Mouse (Mus musculus): ENCODE measurements at regions not wholly inside any gene's neighbourhood (a gene's known extent, or its start where the extent isn't known, plus 50 kb on each side); places are given as distances from the start of the nearest gene placed in this dataset.

DNA sequence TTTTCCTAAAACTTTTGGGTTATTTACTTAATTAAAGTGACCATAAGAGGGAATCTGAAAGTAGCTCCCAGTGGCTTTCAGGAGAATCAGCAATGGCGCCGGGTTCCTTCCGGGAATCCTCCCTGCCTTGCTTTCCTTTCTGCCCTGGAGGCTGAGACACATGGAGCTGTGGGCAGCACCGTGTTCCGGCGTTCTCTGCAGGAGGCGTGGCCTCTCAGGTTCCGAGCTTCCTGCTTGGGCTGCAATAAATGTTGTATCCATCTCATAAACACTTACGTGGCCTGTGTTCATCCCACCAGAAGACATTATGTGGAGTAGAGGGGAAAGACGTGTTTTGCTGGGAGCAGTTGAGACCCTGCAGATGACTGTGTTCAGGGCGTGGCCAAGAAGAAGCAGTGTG, 483.3 kb upstream of the Adam5 start:
- TF ChIP-seq FLI1 (IDR thresholded peaks at IDR 0.05; ENCODE audit: low read length) (no peak), GATA1 (IDR thresholded peaks at IDR 0.05; ENCODE audit: borderline replicate concordance, low read length) (no peak)
